ENCODE assay signal across 1 mouse cellular context in the genomic region with DNA sequence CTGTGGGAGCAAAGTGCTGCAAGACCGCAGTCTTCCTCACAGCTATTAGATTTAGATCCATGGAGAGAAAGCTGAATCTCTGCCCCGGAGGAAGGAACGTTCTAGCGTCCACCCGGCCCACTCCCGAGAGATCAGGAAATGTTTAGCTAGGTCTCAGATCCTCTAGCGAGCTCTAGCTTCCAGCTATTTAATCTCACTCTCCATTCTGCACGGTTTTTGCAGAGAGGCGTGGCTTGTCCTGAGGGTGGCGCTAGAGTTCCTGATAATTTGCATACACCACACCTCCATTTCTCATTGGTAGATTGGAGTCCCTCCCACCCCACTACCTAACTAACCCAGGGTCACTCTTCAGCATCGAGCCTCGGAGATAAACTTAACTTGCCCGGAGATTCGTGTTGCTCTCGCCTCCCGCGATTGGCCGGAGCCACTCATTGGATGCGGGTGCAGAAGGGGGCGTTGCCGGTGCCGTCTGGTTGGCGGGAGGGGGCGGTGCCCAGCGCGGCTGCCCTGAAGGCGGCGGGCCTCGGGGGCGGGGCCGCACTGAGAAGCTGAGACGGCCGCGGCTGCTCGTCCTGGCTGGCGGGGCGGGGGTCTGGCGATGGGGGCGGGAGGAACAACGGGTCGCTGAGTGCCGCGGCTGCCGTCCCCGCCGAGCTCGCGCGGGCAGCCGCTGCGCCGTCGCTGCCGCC.
TF ChIP-seq lines count a peak whose summit lies in the region.

No protein-coding gene starts in this region.

TF ChIP-seq in MEL, 35 proteins besides CTCF, POLR2A, EP300 and RAD21 (continued from another document):
- TF ChIP-seq MYB (IDR thresholded peaks at IDR 0.05; ENCODE audit: low read depth, low read length): no peak
- peak; percentile 66 for TF ChIP-seq RCOR1 (IDR thresholded peaks at IDR 0.05; ENCODE audit: low read depth, low read length)
- peak; percentile 79; the same call in 1 of the 2 replicates for TF ChIP-seq E2F4 (IDR thresholded peaks at IDR 0.05; ENCODE audit: borderline replicate concordance, low read depth, low read length)
- no peak for TF ChIP-seq POLR2AphosphoS5 (IDR thresholded peaks at IDR 0.05; ENCODE audit: borderline replicate concordance, low read depth, low read length)
- peak; percentile 83 for TF ChIP-seq CHD2 (IDR thresholded peaks at IDR 0.05; ENCODE audit: low read length)
- TF ChIP-seq USF2 (IDR thresholded peaks at IDR 0.05; ENCODE audit: borderline replicate concordance in 1 of 2, insufficient read depth in 1 of 2, low read depth in 1 of 2, low read length in 2 of 2): no peak
- TF ChIP-seq KAT2A (conservative IDR thresholded peaks at IDR 0.05; ENCODE audit: low read depth, low read length): peak; percentile 46; the same call in 1 of the 2 replicates
- TF ChIP-seq NRF1 (IDR thresholded peaks at IDR 0.05; ENCODE audit: insufficient read depth, low read depth, low read length, poor library complexity, severe bottlenecking): 0 out of 2 replicates have a peak, but pooled peaks have one; percentile 23
- peak; percentile 69 for TF ChIP-seq NELFE (IDR thresholded peaks at IDR 0.05; ENCODE audit: low read depth, low read length)
- TF ChIP-seq MAFK (IDR thresholded peaks at IDR 0.05; ENCODE audit: borderline replicate concordance, low read depth, low read length): peak; percentile 67; the same call in 1 of the 2 replicates
- TF ChIP-seq ELF1 (IDR thresholded peaks at IDR 0.05; ENCODE audit: low read depth, low read length): peak; percentile 84
- peak; percentile 79; the same call in 1 of the 2 replicates for TF ChIP-seq ZMIZ1 (IDR thresholded peaks at IDR 0.05; ENCODE audit: low read depth, low read length)
- no peak for TF ChIP-seq ZKSCAN1 (IDR thresholded peaks at IDR 0.05; ENCODE audit: low read depth, low read length)
